ENCODE assay signal across 8 mouse cellular contexts in the genomic region with DNA sequence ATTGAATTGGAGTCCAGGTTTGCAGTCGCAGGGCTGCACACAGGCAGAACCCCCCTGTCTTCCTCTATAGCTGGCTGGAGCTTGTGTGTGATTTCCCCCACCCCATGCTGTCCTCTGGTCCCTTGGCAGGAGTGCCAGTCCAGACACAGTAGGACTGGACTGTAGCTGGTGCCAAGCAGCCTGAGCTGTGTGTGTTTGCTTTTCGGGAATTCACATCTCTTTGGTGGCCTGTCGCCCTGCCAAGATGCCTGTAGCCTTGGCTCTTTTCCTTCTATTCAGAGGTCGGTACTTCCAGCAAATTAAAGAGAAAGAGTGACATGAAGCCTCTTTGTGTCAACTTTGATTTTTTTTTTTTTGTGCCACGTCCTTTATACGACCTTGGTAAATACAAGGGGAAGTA. TPM values are rescaled to one million over a fixed set of nuclear protein-coding genes. Genes with fewer than 3 reads are reported as not detected.
A peak's percentile ranks its signal among the peaks of the same experiment; 100 is the strongest.
DNase-seq lines count a peak whose midpoint lies in the region; ATAC-seq and TF ChIP-seq lines count a peak whose summit lies in the region.

No protein-coding gene starts in this region.

- H3K27me3 ChIP-seq in embryonic facial prominence, embryonic 14.5 days (replicated peaks; ENCODE audit: control insufficient read depth, insufficient read depth, low read length) = no peaks in the 10 kb centered on the region
- peaks cover 14% of the 10 kb centered on the region for H3K27me3 ChIP-seq in embryonic facial prominence, embryonic 10.5 days (replicated peaks; ENCODE audit: low read depth, poor library complexity, severe bottlenecking)
- H3K27me3 ChIP-seq in liver, postnatal 0 days (ENCODE audit: insufficient read depth, low read length) = 0 out of 2 replicates have a peak, but pooled peaks cover 3% of the 10 kb centered on the region
- peaks cover 4% of the 10 kb centered on the region for H3K27me3 ChIP-seq in intestine, embryonic 15.5 days (replicated peaks)

- intact Hi-C loops in left cerebral cortex, adult 2 months (cut with DNase I) = loop anchor here (10.0 kb wide), 1 partner anchor 216 kb away; no protein-coding TSS in a partner anchor
- intact Hi-C loops in left cerebral cortex, postnatal 36 days (cut with DNase I) = loop anchor here (5.0 kb wide), 1 partner anchor 34 kb away; no protein-coding TSS in a partner anchor

- WGBS in embryonic facial prominence, embryonic 14.5 days = 68% methylated on average over 6 of the region's 6 CpGs
- WGBS in embryonic facial prominence, embryonic 10.5 days = 85% methylated on average over 6 of the region's 6 CpGs
- WGBS in liver, postnatal 0 days (ENCODE audit: insufficient replicate concordance) = 58% methylated on average over 6 of the region's 6 CpGs
- WGBS in intestine, embryonic 15.5 days = 76% methylated on average over 6 of the region's 6 CpGs

- no peak overlapping the region for H3K4me2 ChIP-seq in embryonic facial prominence, embryonic 14.5 days (ENCODE audit: low read depth, low read length)
- H3K4me2 ChIP-seq in liver, postnatal 0 days (ENCODE audit: low read depth, low read length) = no peak overlapping the region
- no peak overlapping the region for H3K4me2 ChIP-seq in intestine, embryonic 15.5 days (replicated peaks)

- H3K27ac ChIP-seq in embryonic facial prominence, embryonic 14.5 days (replicated peaks; ENCODE audit: low read depth, low read length) = no peak overlapping the region
- no peak overlapping the region for H3K27ac ChIP-seq in embryonic facial prominence, embryonic 10.5 days (replicated peaks)
- peak overlapping the region; percentile 82; the same call in 1 of the 2 replicates for H3K27ac ChIP-seq in left cerebral cortex, adult 2 months
- no peak overlapping the region for H3K27ac ChIP-seq in liver, postnatal 0 days (ENCODE audit: low read depth)
- no peak overlapping the region for H3K27ac ChIP-seq in intestine, embryonic 15.5 days

- no peak for TF ChIP-seq CTCF in left cerebral cortex, adult 2 months (IDR thresholded peaks at IDR 0.05)
- no peak for TF ChIP-seq CTCF in liver, postnatal 0 days (IDR thresholded peaks at IDR 0.05; ENCODE audit: low read depth)

- H3K4me1 ChIP-seq in embryonic facial prominence, embryonic 14.5 days (ENCODE audit: control insufficient read depth, insufficient read depth, low read length) = peaks cover 2% of the 10 kb centered on the region; the same call in 1 of the 2 replicates
- peaks cover 7% of the 10 kb centered on the region for H3K4me1 ChIP-seq in embryonic facial prominence, embryonic 10.5 days
- no peaks in the 10 kb centered on the region for H3K4me1 ChIP-seq in liver, postnatal 0 days (ENCODE audit: insufficient read depth)
- H3K4me1 ChIP-seq in intestine, embryonic 15.5 days (replicated peaks) = no peaks in the 10 kb centered on the region

- TF ChIP-seq EP300 in liver, postnatal 0 days (IDR thresholded peaks at IDR 0.05; ENCODE audit: low read depth) = no peak

- peak; percentile 47 for DNase-seq in embryonic facial prominence, embryonic 14.5 days (ENCODE audit: low spot score)
- no peak for DNase-seq in embryonic facial prominence, embryonic 10.5 days (ENCODE audit: low spot score)
- DNase-seq in left cerebral cortex, adult 2 months (ENCODE audit: extremely low spot score in 1 of 2, low spot score in 2 of 2) = peak in 1 of 2 experiments; percentile 36
- DNase-seq in left cerebral cortex, postnatal 36 days (ENCODE audit: low spot score in 2 of 2) = no peak
- DNase-seq in cerebellum, postnatal 36 days = peak; percentile 68 to 73
- DNase-seq in lung, postnatal 14 days = peak; percentile 52
- DNase-seq in liver, postnatal 0 days = no peak

- no peaks in the 10 kb centered on the region for H3K9me3 ChIP-seq in embryonic facial prominence, embryonic 14.5 days (ENCODE audit: control insufficient read depth, low read length)
- H3K9me3 ChIP-seq in embryonic facial prominence, embryonic 10.5 days = no peaks in the 10 kb centered on the region
- H3K9me3 ChIP-seq in liver, postnatal 0 days (ENCODE audit: low read length) = no peaks in the 10 kb centered on the region
- H3K9me3 ChIP-seq in intestine, embryonic 15.5 days = no peaks in the 10 kb centered on the region

- H3K4me3 ChIP-seq in embryonic facial prominence, embryonic 14.5 days (ENCODE audit: low read depth, low read length) = no peak overlapping the region
- no peak overlapping the region for H3K4me3 ChIP-seq in embryonic facial prominence, embryonic 10.5 days
- H3K4me3 ChIP-seq in left cerebral cortex, adult 2 months = peak overlapping the region; percentile 35
- H3K4me3 ChIP-seq in liver, postnatal 0 days (ENCODE audit: low read depth, low read length) = no peak overlapping the region
- H3K4me3 ChIP-seq in intestine, embryonic 15.5 days (replicated peaks) = no peak overlapping the region

- H3K36me3 ChIP-seq in embryonic facial prominence, embryonic 14.5 days (ENCODE audit: control insufficient read depth, insufficient read depth, low read length) = peaks cover 15% of the 10 kb centered on the region
- peaks cover 10% of the 10 kb centered on the region for H3K36me3 ChIP-seq in embryonic facial prominence, embryonic 10.5 days (replicated peaks)
- no peaks in the 10 kb centered on the region for H3K36me3 ChIP-seq in liver, postnatal 0 days (replicated peaks; ENCODE audit: insufficient read depth, low read length)
- no peaks in the 10 kb centered on the region for H3K36me3 ChIP-seq in intestine, embryonic 15.5 days

- ATAC-seq in embryonic facial prominence, embryonic 14.5 days (ENCODE audit: low read depth) = peak; percentile 41; the same call in 1 of the 2 replicates
- no peak for ATAC-seq in liver, postnatal 0 days
- no peak for ATAC-seq in intestine, embryonic 15.5 days

- H3K9ac ChIP-seq in embryonic facial prominence, embryonic 14.5 days (ENCODE audit: low read depth, low read length) = no peak overlapping the region
- no peak overlapping the region for H3K9ac ChIP-seq in liver, postnatal 0 days (replicated peaks)
- H3K9ac ChIP-seq in intestine, embryonic 15.5 days = no peak overlapping the region

RNA-seq across cellular contexts. Expression of gene Dclk1, which starts 6.3 kb away (rescaled TPM):
- polyA plus RNA-seq in embryonic facial prominence, embryonic 14.5 days (2014; fragmentation: Nextera tagmentation; extraction: Ambion mirVana) = 73.7 and 75.0 TPM in 2 replicates
- polyA plus RNA-seq in embryonic facial prominence, embryonic 10.5 days (2016; fragmentation: Nextera tagmentation; extraction: Ambion mirVana) = 36.6 and 44.8 TPM in 2 replicates
- total RNA-seq in left cerebral cortex, adult 2 months (2021) = 100 to 1,000 TPM; 871 to 963 TPM
- total RNA-seq in left cerebral cortex, postnatal 36 days (2021) = 100 to 1,000 TPM; 877 to 948 TPM
- 0.11 and 0.28 TPM in 2 replicates for polyA plus RNA-seq in liver, postnatal 0 days (2015; fragmentation: Nextera tagmentation; extraction: Ambion mirVana)
- polyA plus RNA-seq in intestine, embryonic 15.5 days (2015; fragmentation: Nextera tagmentation; extraction: Ambion mirVana) = 12.3 and 15.3 TPM in 2 replicates

Comparison
In these comparisons a context has a peak if more than half of its experiments do, and no peak if none do; other contexts are left out.
1. DNase-seq: peak in embryonic facial prominence, embryonic 14.5 days (single experiment), cerebellum, postnatal 36 days (2 of 2) and lung, postnatal 14 days (single experiment); none in embryonic facial prominence, embryonic 10.5 days (single experiment), left cerebral cortex, postnatal 36 days (0 of 2) and liver, postnatal 0 days (single experiment).
2. RNA of gene Dclk1, which starts 6.3 kb away (polyA plus RNA-seq): 73.7 to 75.0 TPM in embryonic facial prominence, embryonic 14.5 days, 36.6 to 44.8 TPM in embryonic facial prominence, embryonic 10.5 days and 12.3 to 15.3 TPM in intestine, embryonic 15.5 days; 0.11 to 0.28 TPM in liver, postnatal 0 days; every median in the first group is over 10 times any median in the second.